In the genomic region with DNA sequence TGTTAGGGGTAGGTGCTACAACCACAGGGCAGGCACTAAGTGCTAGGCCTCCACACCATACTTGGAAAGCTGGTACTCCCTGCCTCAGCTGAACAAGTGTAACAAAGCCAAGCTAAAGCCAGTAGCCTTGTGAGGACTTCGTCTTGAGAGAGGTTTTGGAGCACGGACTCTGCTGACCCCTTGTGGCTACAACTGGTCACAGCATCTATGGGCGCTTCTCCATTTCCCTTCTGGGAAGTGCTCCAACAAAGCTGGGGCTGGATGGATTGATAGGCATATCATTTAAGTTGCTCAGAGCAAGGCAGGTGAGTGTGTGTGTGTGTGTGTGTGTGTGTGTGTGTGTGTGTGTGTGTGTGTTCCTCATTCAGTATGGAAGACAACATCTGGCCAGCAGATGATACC, we compare ENCODE assay signal across 9 mouse cellular contexts. TPM values are rescaled to one million over a fixed set of nuclear protein-coding genes. Genes with fewer than 3 reads are reported as not detected.
DNase-seq lines count a peak whose midpoint lies in the region; ATAC-seq and TF ChIP-seq lines count a peak whose summit lies in the region.
"Had no signal": no experiment of that assay in that cellular context is flagged by ENCODE, and none has a peak within 500 bp of the region (broad histone marks: within the 10 kb centered on the region; RNA-seq: fewer than 3 reads in every experiment).

No protein-coding gene starts in this region.

- peak; percentile 71 for ATAC-seq in forebrain, embryonic 15.5 days (replicated peaks)
- ATAC-seq in lung, embryonic 16.5 days (ENCODE audit: low read depth): peak; percentile 60

- DNase-seq in ES-E14 (ENCODE audit: low read depth, low spot score): peak; percentile 83
- peak; percentile 83 for DNase-seq in cerebellum, adult 11 months
- DNase-seq in heart, postnatal 4 days: peak; percentile 94
- DNase-seq in layer of hippocampus, adult 2 months (ENCODE audit: low spot score in 2 of 2): peak; percentile 81 to 83
- DNase-seq in ovary, postnatal 36 days (ENCODE audit: low spot score): peak; percentile 81
- DNase-seq in thymus, postnatal 14 days: peak; percentile 79

- no peaks in the 10 kb centered on the region for H3K9me3 ChIP-seq in ES-E14 (ENCODE audit: control insufficient read depth, insufficient read depth, low read depth, low read length)
- H3K9me3 ChIP-seq in forebrain, embryonic 15.5 days: no peaks in the 10 kb centered on the region
- H3K9me3 ChIP-seq in lung, embryonic 16.5 days (ENCODE audit: control insufficient read depth, low read length): peaks cover 2% of the 10 kb centered on the region; the same call in 1 of the 2 replicates

- peak; percentile 83 for TF ChIP-seq CTCF in layer of hippocampus, adult 2 months (conservative IDR thresholded peaks at IDR 0.05)

- H3K4me3 ChIP-seq in ES-E14 (ENCODE audit: insufficient read depth in 1 of 2, low read depth in 1 of 2, low read length in 2 of 2, poor library complexity in 1 of 2, severe bottlenecking in 1 of 2): no peak overlapping the region
- H3K4me3 ChIP-seq in forebrain, embryonic 15.5 days: no peak overlapping the region
- H3K4me3 ChIP-seq in layer of hippocampus, adult 2 months: no peak overlapping the region
- no peak overlapping the region for H3K4me3 ChIP-seq in lung, embryonic 16.5 days (ENCODE audit: low read length)
- H3K4me3 ChIP-seq: megakaryocyte, embryonic 14.5 days had no signal

- H3K36me3 ChIP-seq in ES-E14 (ENCODE audit: control insufficient read depth, insufficient read depth, low read length, poor library complexity, severe bottlenecking): peaks cover 10% of the 10 kb centered on the region; the same call in 1 of the 2 replicates
- H3K36me3 ChIP-seq in forebrain, embryonic 15.5 days: peaks cover 35% of the 10 kb centered on the region
- peaks cover 26% of the 10 kb centered on the region for H3K36me3 ChIP-seq in lung, embryonic 16.5 days (ENCODE audit: control insufficient read depth, insufficient read depth, low read length)

- in situ Hi-C loops in ES-E14 (cut with MboI; ENCODE audit: low sequenced_read_pairs in 2 of 2, unreplicated experiment in 2 of 2): loop anchor here in 1 of 2 experiments (5.0 kb wide), 1 partner anchor 49 kb away; no protein-coding TSS in a partner anchor

- no peaks in the 10 kb centered on the region for H3K27me3 ChIP-seq in forebrain, embryonic 15.5 days
- no peaks in the 10 kb centered on the region for H3K27me3 ChIP-seq in lung, embryonic 16.5 days (ENCODE audit: control insufficient read depth, insufficient read depth, low read depth, low read length)

- no peak overlapping the region for H3K4me2 ChIP-seq in forebrain, embryonic 15.5 days (replicated peaks)
- no peak overlapping the region for H3K4me2 ChIP-seq in lung, embryonic 16.5 days (ENCODE audit: low read depth, low read length)

- no peak overlapping the region for H3K27ac ChIP-seq in ES-E14 (ENCODE audit: insufficient read depth, low read depth, low read length, poor library complexity, severe bottlenecking)
- H3K27ac ChIP-seq in forebrain, embryonic 15.5 days (replicated peaks): peak overlapping the region; percentile 78
- H3K27ac ChIP-seq in layer of hippocampus, adult 2 months: no peak overlapping the region; the same call in 1 of the 2 replicates
- no peak overlapping the region for H3K27ac ChIP-seq in lung, embryonic 16.5 days (ENCODE audit: low read length)

- WGBS in forebrain, embryonic 15.5 days: 0% methylated on average over 3 of the region's 3 CpGs
- 0% methylated on average over 3 of the region's 3 CpGs for WGBS in lung, embryonic 16.5 days

- H3K9ac ChIP-seq in ES-E14 (ENCODE audit: insufficient read depth, low read depth, low read length, poor library complexity, severe bottlenecking): no peak overlapping the region
- H3K9ac ChIP-seq in forebrain, embryonic 15.5 days (replicated peaks): no peak overlapping the region
- no peak overlapping the region for H3K9ac ChIP-seq in lung, embryonic 16.5 days (ENCODE audit: low read length)

- peaks cover 2 to 11% of the 10 kb centered on the region in 2 experiments; a peak in 2 of 4 replicates for H3K4me1 ChIP-seq in ES-E14 (ENCODE audit: control insufficient read depth in 2 of 2, insufficient read depth in 2 of 2, low read length in 2 of 2, poor library complexity in 1 of 2)
- H3K4me1 ChIP-seq in forebrain, embryonic 15.5 days: peaks cover 8% of the 10 kb centered on the region
- peaks cover 6% of the 10 kb centered on the region for H3K4me1 ChIP-seq in lung, embryonic 16.5 days (replicated peaks; ENCODE audit: control insufficient read depth, insufficient read depth, low read length)

TF ChIP-seq in ES-E14, 5 proteins besides CTCF, POLR2A, EP300 and RAD21:
- TF ChIP-seq ZC3H11A (IDR thresholded peaks at IDR 0.05; ENCODE audit: borderline replicate concordance, low read depth, low read length): peak; percentile 98
- TF ChIP-seq HCFC1 (IDR thresholded peaks at IDR 0.05; ENCODE audit: borderline replicate concordance, insufficient read depth, low read length): no peak

RNA-seq across cellular contexts. Expression of gene Tmcc2, which starts 35.2 kb away (rescaled TPM):
- 5.8 and 7.9 TPM in 2 replicates for total RNA-seq in ES-E14 (2012; rRNA removed)
- 33.1 and 33.3 TPM in 2 replicates for polyA plus RNA-seq in forebrain, embryonic 15.5 days (2015; fragmentation: Nextera tagmentation; extraction: Ambion mirVana)
- total RNA-seq in heart, postnatal 4 days (2021): 10 to 100 TPM; 17.0 to 17.5 TPM
- 100 to 1,000 TPM; 242 to 256 TPM for total RNA-seq in layer of hippocampus, adult 2 months (2021)
- 11.0 and 16.3 TPM in 2 replicates for polyA plus RNA-seq in lung, embryonic 16.5 days (2015; fragmentation: Nextera tagmentation; extraction: Ambion mirVana)

RNA-seq across cellular contexts. Expression of gene Nuak2, which starts 39.9 kb away (rescaled TPM):
- total RNA-seq in ES-E14 (2012; rRNA removed): 7.4 and 8.0 TPM in 2 replicates
- 15.9 and 16.5 TPM in 2 replicates for polyA plus RNA-seq in forebrain, embryonic 15.5 days (2015; fragmentation: Nextera tagmentation; extraction: Ambion mirVana)
- 1 to 10 TPM; 5.3 to 5.8 TPM for total RNA-seq in heart, postnatal 4 days (2021)
- total RNA-seq in layer of hippocampus, adult 2 months (2021): 1 to 10 TPM in 1 of 2 experiments, under 1 TPM in 1; 0.76 to 1.7 TPM
- polyA plus RNA-seq in lung, embryonic 16.5 days (2015; fragmentation: Nextera tagmentation; extraction: Ambion mirVana): 23.4 TPM in 2 replicates

RNA-seq across cellular contexts. Expression of gene Klhdc8a, which starts 57.4 kb away (rescaled TPM):
- total RNA-seq in ES-E14 (2012; rRNA removed): 1.2 and 2.8 TPM in 2 replicates
- 2.4 and 3.1 TPM in 2 replicates for polyA plus RNA-seq in forebrain, embryonic 15.5 days (2015; fragmentation: Nextera tagmentation; extraction: Ambion mirVana)
- total RNA-seq in heart, postnatal 4 days (2021): 1 to 10 TPM; 4.1 to 5.8 TPM
- total RNA-seq in layer of hippocampus, adult 2 months (2021): 1 to 10 TPM; 4.0 to 4.3 TPM
- polyA plus RNA-seq in lung, embryonic 16.5 days (2015; fragmentation: Nextera tagmentation; extraction: Ambion mirVana): 0.50 and 0.87 TPM in 2 replicates

Comparison
In these comparisons a context has a peak if more than half of its experiments do, and no peak if none do; other contexts are left out.
1. RNA of gene Tmcc2, which starts 35.2 kb away (total RNA-seq): 242 to 256 TPM in layer of hippocampus, adult 2 months; 17.0 to 17.5 TPM in heart, postnatal 4 days and 5.8 to 7.9 TPM in ES-E14; every median in the first group is over 10 times any median in the second.
2. Peak in every context shown above with its lines, with median percentiles within 50 percentile points of each other: DNase-seq.